Mouse (Mus musculus): ENCODE data around the gene Galnt14.

DNA sequence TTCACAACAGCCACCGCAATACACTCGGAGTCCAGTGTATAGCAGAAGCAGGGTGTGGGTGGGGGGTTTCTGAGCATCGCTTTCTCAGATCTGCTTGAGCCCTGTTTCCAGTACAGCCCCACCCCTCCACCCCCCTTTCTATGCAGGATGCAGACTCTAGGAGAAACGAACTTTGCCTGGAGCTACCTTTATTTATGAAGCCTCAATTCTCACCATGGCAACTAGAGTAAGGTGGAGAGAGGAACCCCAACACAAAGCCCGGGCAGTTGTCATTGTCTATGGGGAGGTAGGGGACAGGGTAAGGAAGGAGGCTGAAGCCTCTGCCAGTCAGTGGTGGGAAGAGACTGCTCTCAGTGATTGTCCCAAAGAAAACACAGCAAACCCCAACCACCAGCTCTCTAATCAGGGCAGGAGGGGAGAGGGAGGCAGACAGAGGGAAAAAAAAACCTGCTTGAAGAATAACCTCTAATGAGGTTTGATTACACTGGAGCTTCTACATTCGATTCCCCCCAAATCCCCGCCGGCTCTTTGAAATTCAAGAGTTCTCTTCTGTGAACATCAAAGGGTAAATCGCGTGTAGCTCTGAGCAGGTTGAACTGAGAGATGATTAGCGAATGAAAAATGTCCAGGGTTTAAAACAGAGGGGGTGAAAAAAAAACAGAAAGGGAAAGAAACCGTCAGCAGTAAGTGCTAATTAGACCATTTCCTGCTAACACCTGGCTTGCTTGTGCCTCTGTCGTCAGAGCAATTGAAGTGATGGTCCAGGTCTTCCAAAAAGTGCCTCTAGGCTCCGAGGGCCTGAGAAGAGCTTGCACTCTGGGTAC is 169.6 kb downstream of the Galnt14 start:
- TF ChIP-seq POLR2A (IDR thresholded peaks at IDR 0.05; ENCODE audit: borderline replicate concordance, control insufficient read depth, low read depth, low read length) (no peak), CTCF (IDR thresholded peaks at IDR 0.05; ENCODE audit: control insufficient read depth, insufficient read depth, low read length) (no peak)
